Mouse (Mus musculus) forebrain, embryonic 12.5 days (tissue): ENCODE results near the gene Arhgap22. TPM values are rescaled to one million over a fixed set of nuclear protein-coding genes. Genes with fewer than 3 reads are reported as not detected.
A peak's percentile ranks its signal among the peaks of the same experiment; 100 is the strongest.

ENCODE experiments used
- ATAC-seq: fragments of 200-750 bp; cut with Nextera tagmentation; 2 replicates; pipeline ENCODE4 v1.8.0; 2017; ENCODE audit warnings: moderate TSS enrichment; ENCODE audit not compliant: low FRiP score
- H3K27ac ChIP-seq: fragments of 300-500 bp; sonication (generic); 2 replicates; pipeline ENCODE4 v1.5.1; 2016; ENCODE audit warnings: mild to moderate bottlenecking
- H3K27me3 ChIP-seq: fragments of 300-500 bp; sonication (generic); 2 replicates; pipeline ENCODE4 v1.6.1; 2016; ENCODE audit warnings: mild to moderate bottlenecking
- H3K36me3 ChIP-seq: fragments of 300-500 bp; sonication (generic); replicated peaks from 2 replicates; pipeline ENCODE4 v1.6.1; 2016; ENCODE audit warnings: mild to moderate bottlenecking
- H3K4me1 ChIP-seq: fragments of 300-500 bp; sonication (generic); 2 replicates; pipeline ENCODE4 v1.6.1; 2016
- H3K4me2 ChIP-seq: fragments of 300-500 bp; sonication (generic); 2 replicates; pipeline ENCODE4 v1.6.1; 2016; ENCODE audit warnings: mild to moderate bottlenecking, moderate library complexity
- H3K4me3 ChIP-seq: fragments of 300-500 bp; sonication (generic); replicated peaks from 2 replicates; pipeline ENCODE4 v1.5.1; 2016; ENCODE audit warnings: mild to moderate bottlenecking
- H3K9ac ChIP-seq: fragments of 300-500 bp; sonication (generic); 2 replicates; pipeline ENCODE4 v1.6.1; 2016; ENCODE audit warnings: mild to moderate bottlenecking
- H3K9me3 ChIP-seq: fragments of 300-500 bp; sonication (generic); 2 replicates; pipeline ENCODE4 v1.6.1; 2016
- whole genome bisulfite sequencing: fragments of 180-500 bp; shearing (Covaris S2); methylation state at CpG from one replicate; pipeline ENCODE4 v1.1.7; 2016; 5-methylcytosine and 5-hydroxymethylcytosine counted together
- polyA plus RNA-seq: library from polyadenylated mRNA; unstranded; fragments of >200 nt; fragmentation: Nextera tagmentation; extraction: Ambion mirVana; gene quantifications from 2 replicates; pipeline ENCODE4 v1.2.1, GENCODE M21; 2016

Gene Arhgap22
- polyA plus RNA-seq, 1 experiment from 2014 or later: 0.55 TPM

DNA sequence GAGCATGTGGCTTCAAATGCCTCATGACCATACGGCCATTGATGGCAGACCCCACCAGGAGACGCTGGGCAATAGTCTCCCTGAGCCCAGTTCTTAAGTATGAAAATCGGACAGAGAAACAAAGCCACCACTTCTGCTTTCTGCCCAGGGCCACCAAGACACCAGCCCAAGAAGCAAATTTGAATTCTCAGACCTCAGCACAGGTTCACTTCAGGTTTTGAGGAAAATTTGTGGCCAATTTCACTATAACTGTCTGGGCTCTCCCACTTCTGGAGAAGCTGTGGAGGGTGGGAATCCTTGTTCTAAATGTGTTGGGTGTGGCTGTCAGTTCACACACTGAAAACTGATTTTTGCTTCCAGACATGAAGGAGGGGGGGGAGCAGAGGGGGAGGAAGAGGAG, 19.6 kb upstream of the Arhgap22 start:
- no peaks in the 10 kb centered on the region for H3K4me1 ChIP-seq
- H3K36me3 ChIP-seq: no peaks in the 10 kb centered on the region
- H3K4me2 ChIP-seq: no peak overlapping the region
- no peak for ATAC-seq
- 0 out of 2 replicates have a peak, but pooled peaks cover 4% of the 10 kb centered on the region for H3K27me3 ChIP-seq
- no peaks in the 10 kb centered on the region for H3K9me3 ChIP-seq
- WGBS: 84% methylated on average over 3 of the region's 3 CpGs
- no peak overlapping the region for H3K4me3 ChIP-seq
- H3K9ac ChIP-seq: no peak overlapping the region
- H3K27ac ChIP-seq: no peak overlapping the region

GRCm38 (mm10) chr14:33202161-33202560, 11.7 kb upstream of the Arhgap22 start:
- Histone ChIP-seq H3K27ac (no peak overlapping the region), H3K4me1 (no peaks in the 10 kb centered on the region), H3K9me3 (no peaks in the 10 kb centered on the region), H3K4me3 (no peak overlapping the region), H3K27me3 (0 out of 2 replicates have a peak, but pooled peaks cover 4% of the 10 kb centered on the region), H3K9ac (no peak overlapping the region), H3K4me2 (no peak overlapping the region), H3K36me3 (no peaks in the 10 kb centered on the region)
- no peak for ATAC-seq
- 88% methylated on average over 4 of the region's 4 CpGs for WGBS

GRCm38 (mm10) chr14:33202885-33203284, 10.9 kb upstream of the Arhgap22 start:
- no peak overlapping the region for H3K4me3 ChIP-seq
- no peak for ATAC-seq
- H3K9ac ChIP-seq: no peak overlapping the region
- no peak overlapping the region for H3K4me2 ChIP-seq
- 83% methylated on average over 6 of the region's 6 CpGs for WGBS
- peaks cover 4% of the 10 kb centered on the region; the same call in 1 of the 2 replicates for H3K27me3 ChIP-seq
- H3K9me3 ChIP-seq: no peaks in the 10 kb centered on the region
- no peak overlapping the region for H3K27ac ChIP-seq
- H3K36me3 ChIP-seq: no peaks in the 10 kb centered on the region
- no peaks in the 10 kb centered on the region for H3K4me1 ChIP-seq

- no peak overlapping the region for H3K4me3 ChIP-seq
- H3K36me3 ChIP-seq: no peaks in the 10 kb centered on the region
- H3K27me3 ChIP-seq: no peaks in the 10 kb centered on the region; the same call in 1 of the 2 replicates
- no peak overlapping the region for H3K27ac ChIP-seq
- H3K9me3 ChIP-seq: no peaks in the 10 kb centered on the region
- H3K4me1 ChIP-seq: no peaks in the 10 kb centered on the region
- no peak overlapping the region for H3K4me2 ChIP-seq
- ATAC-seq: no peak
- WGBS: 92% methylated on average over 14 of the region's 14 CpGs
- H3K9ac ChIP-seq: no peak overlapping the region
These were observed 10.0 kb upstream of the Arhgap22 start for GRCm38 (mm10) chr14:33203777-33204176.

GRCm38 (mm10) chr14:33205280-33205965, 8.4 kb upstream of the Arhgap22 start:
- ATAC-seq: no peak
- Histone ChIP-seq H3K4me1 (no peaks in the 10 kb centered on the region), H3K9me3 (no peaks in the 10 kb centered on the region), H3K27me3 (no peaks in the 10 kb centered on the region; the same call in 1 of the 2 replicates), H3K4me3 (peak overlapping the region; percentile 31), H3K27ac (no peak overlapping the region), H3K36me3 (no peaks in the 10 kb centered on the region), H3K9ac (no peak overlapping the region), H3K4me2 (peak overlapping the region; percentile 53)
- WGBS: 43% methylated on average over 21 of the region's 24 CpGs

- Histone ChIP-seq H3K4me3 (no peak overlapping the region), H3K27ac (no peak overlapping the region), H3K4me2 (no peak overlapping the region), H3K9ac (no peak overlapping the region), H3K36me3 (no peaks in the 10 kb centered on the region), H3K27me3 (no peaks in the 10 kb centered on the region; the same call in 1 of the 2 replicates), H3K4me1 (no peaks in the 10 kb centered on the region), H3K9me3 (no peaks in the 10 kb centered on the region)
- WGBS: 16% methylated on average over 2 of the region's 2 CpGs
- 0 out of 2 replicates have a peak, but pooled peaks have one; percentile 14 for ATAC-seq
These were observed 6.8 kb upstream of the Arhgap22 start for GRCm38 (mm10) chr14:33207011-33207410.

- 33% methylated on average over 5 of the region's 5 CpGs for WGBS
- no peaks in the 10 kb centered on the region for H3K36me3 ChIP-seq
- H3K27ac ChIP-seq: no peak overlapping the region
- no peaks in the 10 kb centered on the region for H3K9me3 ChIP-seq
- H3K4me2 ChIP-seq: no peak overlapping the region
- H3K4me1 ChIP-seq: no peaks in the 10 kb centered on the region
- no peak overlapping the region for H3K9ac ChIP-seq
- H3K4me3 ChIP-seq: no peak overlapping the region
- no peak for ATAC-seq
- H3K27me3 ChIP-seq: no peaks in the 10 kb centered on the region; the same call in 1 of the 2 replicates
These were observed 5.5 kb upstream of the Arhgap22 start for GRCm38 (mm10) chr14:33208331-33208730.

DNA sequence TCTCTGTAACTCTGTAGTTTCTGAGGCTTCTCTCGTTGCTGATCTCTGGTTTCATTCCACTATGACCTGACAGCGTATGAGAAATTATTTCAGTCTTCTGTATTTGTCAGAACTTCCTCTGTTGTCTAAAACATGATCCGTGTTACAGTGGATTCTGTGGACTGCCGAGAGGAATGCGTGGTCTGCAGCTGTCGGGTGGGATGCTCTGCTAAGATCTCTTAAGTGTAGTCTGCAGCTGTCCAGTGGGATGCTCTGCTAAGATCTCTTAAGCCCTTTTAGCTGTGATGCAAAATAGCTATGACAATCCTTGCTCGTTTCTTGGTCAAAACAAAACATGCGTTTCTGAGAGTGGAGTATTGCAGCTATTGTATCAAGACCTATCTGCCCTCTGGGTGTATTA, 3.0 kb upstream of the Arhgap22 start:
- WGBS: 78% methylated on average over 8 of the region's 8 CpGs
- Histone ChIP-seq H3K27ac (no peak overlapping the region), H3K9ac (no peak overlapping the region), H3K36me3 (no peaks in the 10 kb centered on the region), H3K4me2 (no peak overlapping the region), H3K27me3 (peaks cover 18% of the 10 kb centered on the region), H3K4me3 (no peak overlapping the region), H3K4me1 (peaks cover 5% of the 10 kb centered on the region), H3K9me3 (no peaks in the 10 kb centered on the region)
- ATAC-seq: no peak

- Histone ChIP-seq H3K4me2 (no peak overlapping the region), H3K4me1 (peaks cover 5% of the 10 kb centered on the region), H3K9me3 (no peaks in the 10 kb centered on the region), H3K4me3 (no peak overlapping the region), H3K27me3 (peaks cover 25% of the 10 kb centered on the region), H3K36me3 (no peaks in the 10 kb centered on the region), H3K27ac (no peak overlapping the region), H3K9ac (no peak overlapping the region)
- ATAC-seq: no peak
- 63% methylated on average over 5 of the region's 5 CpGs for WGBS
These were observed 1.4 kb upstream of the Arhgap22 start for GRCm38 (mm10) chr14:33212271-33212957.

DNA sequence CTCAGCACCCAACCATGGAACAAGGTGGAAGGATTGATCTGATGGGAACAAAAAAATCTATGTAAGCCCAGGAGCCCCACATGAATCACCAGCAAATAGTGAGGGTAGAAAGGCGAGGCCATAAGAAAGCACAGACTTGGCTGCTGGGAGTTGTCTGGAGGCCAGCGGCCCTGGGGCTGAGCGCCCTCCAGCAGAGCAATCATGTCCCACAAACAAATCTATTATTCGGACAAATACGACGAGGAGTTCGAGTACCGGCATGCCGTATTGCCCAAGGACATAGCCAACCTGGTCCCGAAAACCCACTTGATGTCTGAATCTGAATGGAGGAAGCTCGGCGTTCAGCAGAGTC, 892 bp upstream of the Arhgap22 start:
- Histone ChIP-seq H3K27me3 (peaks cover 30% of the 10 kb centered on the region), H3K4me1 (peaks cover 5% of the 10 kb centered on the region), H3K4me2 (no peak overlapping the region), H3K27ac (no peak overlapping the region), H3K4me3 (no peak overlapping the region), H3K9ac (no peak overlapping the region), H3K36me3 (no peaks in the 10 kb centered on the region), H3K9me3 (no peaks in the 10 kb centered on the region)
- WGBS: 90% methylated on average over 12 of the region's 12 CpGs
- ATAC-seq: no peak

DNA sequence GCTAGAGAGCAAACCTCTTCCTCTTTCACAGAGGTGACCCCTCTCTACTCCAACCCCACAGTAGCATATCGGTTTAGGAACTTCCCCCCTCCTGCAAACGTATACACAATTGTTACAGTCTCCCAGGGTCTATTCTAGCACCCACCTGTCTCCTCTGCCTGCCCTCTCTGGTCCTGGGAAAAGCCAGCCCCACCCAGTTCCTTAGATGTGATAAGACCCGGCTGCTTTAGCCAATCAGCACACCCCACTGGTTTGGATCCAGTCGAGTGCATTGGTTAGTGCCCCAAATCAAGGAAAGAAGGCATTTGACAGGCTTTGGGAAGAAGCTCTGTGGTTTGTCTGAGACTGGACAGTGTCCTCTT, 922 bp downstream of the Arhgap22 start:
- no peak overlapping the region for H3K4me3 ChIP-seq
- H3K27ac ChIP-seq: no peak overlapping the region
- H3K27me3 ChIP-seq: peaks cover 30% of the 10 kb centered on the region
- no peak for ATAC-seq
- peaks cover 5% of the 10 kb centered on the region for H3K4me1 ChIP-seq
- no peak overlapping the region for H3K9ac ChIP-seq
- H3K4me2 ChIP-seq: no peak overlapping the region
- H3K9me3 ChIP-seq: no peaks in the 10 kb centered on the region
- no peaks in the 10 kb centered on the region for H3K36me3 ChIP-seq
- 12% methylated on average over 4 of the region's 4 CpGs for WGBS

DNA sequence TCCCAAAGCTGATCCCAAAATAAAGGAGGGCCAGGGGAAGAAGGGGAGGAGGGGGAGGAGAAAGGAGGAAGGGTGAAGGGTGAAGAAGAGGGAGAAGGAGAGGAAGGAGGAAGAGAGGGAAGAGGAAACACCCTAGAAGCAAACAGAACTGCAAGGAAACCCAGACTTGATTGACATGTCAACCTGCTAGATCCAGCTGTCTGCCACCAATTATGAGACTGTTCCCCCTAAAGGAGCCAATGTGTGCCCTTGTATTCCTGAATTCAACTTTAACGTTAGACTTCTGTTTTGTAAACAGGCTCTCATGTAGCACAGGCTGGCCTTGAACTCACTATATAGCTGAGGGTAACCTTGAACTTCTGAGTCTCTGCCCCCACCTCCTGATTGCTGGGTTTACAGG, 1.3 kb downstream of the Arhgap22 start:
- Histone ChIP-seq H3K36me3 (no peaks in the 10 kb centered on the region), H3K9me3 (no peaks in the 10 kb centered on the region), H3K4me2 (no peak overlapping the region), H3K27me3 (peaks cover 30% of the 10 kb centered on the region), H3K9ac (no peak overlapping the region), H3K4me3 (no peak overlapping the region), H3K4me1 (peaks cover 5% of the 10 kb centered on the region), H3K27ac (no peak overlapping the region)
- no peak for ATAC-seq
- 88% methylated on average over 1 of the region's 1 CpGs for WGBS
